Mouse (Mus musculus) cerebellum, postnatal 36 days (tissue): Measurements from ENCODE around the gene Capn9.

Experiments
- DNase-seq, 2 experiments: peaks; one replicate each; pipeline ENCODE4 v3.0.0; 2021 to 2022; ENCODE audit warnings: mixed read lengths in 2 of 2

Capn9 gene

DNA sequence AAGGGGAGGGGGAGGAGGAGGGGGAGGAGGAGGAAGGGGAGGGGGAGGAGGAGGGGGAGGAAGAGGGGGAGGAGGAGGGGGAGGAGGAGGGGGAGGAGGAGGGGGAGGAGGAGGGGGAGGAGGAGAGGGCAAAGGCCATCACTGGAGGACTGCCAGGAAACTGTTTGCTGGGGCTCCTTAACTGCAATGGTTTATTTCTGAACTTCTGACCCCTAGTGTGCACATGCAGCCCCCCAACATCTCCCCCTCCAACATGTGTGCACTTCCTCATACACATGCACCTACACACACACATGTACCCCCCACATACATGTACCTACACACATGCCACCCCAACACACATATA is 3.5 kb upstream of the Capn9 start:
- no peak for DNase-seq

- DNase-seq = peak; percentile 93 to 96
These were observed 2.2 kb upstream of the Capn9 start for GRCm38 (mm10) chr8:124573552-124574340.

DNA sequence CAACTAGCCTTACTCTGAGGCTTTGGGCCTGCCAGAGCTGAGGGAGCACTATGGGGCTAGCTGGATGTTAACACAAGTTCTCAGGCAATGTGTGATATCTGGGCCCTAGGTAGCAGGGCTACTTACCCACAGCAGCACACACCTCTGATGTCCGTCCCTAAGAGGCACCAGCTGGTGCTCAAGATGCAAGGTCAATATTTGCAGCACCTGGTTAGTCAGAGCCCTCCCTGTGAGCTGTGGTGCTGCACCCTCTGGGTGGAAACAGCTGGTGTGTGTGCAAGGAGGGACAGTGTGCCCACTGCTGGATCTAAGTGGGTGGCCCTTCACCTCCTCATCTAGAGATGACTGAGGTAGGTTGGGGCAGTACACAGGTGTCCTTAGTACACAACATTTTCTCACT is 840 bp downstream of the Capn9 start:
- DNase-seq = no peak

DNA sequence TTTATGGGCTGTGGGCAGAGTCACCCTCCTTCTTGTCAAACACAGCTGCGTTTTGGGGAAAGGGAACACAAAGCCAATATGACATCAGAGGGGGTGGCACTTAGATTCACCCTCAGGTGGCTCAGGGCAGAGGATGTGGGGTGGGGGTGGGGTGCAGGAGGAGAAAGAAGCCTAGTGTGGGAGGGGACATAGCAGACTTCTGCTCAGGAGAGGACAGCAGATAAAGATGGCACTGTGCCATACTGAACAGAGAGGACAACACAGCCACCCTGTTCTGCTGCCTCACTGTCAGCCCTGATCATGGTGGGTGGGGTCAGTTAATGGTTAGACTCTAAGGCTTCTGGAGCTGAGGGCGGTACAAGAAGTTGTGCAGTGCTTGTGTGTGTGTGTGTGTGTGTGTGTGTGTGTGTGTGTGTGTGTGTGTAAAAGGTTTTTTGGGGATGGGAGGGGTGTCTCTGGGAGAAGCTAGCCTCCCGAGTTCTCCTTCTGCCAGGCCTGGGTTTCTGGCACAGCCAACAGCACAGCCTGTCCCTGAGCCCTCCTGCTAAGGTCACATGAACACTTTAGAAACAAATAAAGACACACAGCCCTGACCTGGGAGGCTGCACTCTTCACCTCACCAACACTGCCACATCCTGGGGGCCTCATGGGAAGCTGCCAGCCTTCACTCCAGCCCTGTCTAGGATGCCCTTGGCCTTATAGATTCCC is 10.0 kb downstream of the Capn9 start:
- DNase-seq = peak; percentile 52 to 57

DNA sequence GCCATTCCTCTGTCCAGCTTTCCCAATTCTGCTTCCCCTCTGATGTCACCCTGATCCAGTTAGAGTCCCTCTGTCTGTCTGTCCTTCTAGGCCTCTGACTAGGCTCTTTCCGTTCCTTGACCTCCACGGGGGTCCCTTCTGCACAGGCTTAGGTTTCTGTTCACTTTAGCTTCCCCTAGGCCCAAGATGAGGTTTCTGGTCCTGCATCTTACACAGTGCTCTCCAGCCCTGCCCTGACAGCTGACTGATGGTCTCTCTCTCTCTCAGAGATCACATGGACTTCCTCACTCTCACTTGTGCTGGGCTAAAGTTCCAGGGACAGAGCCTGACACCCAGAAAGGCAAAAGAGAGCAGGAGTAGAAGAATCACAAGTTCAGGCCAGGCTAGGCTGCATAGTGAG is 10.6 kb downstream of the Capn9 start:
- DNase-seq = peak in 1 of 2 experiments; percentile 1

- DNase-seq = peak in 1 of 2 experiments; percentile 0
These were observed 13.5 kb downstream of the Capn9 start for GRCm38 (mm10) chr8:124589393-124589792.

DNA sequence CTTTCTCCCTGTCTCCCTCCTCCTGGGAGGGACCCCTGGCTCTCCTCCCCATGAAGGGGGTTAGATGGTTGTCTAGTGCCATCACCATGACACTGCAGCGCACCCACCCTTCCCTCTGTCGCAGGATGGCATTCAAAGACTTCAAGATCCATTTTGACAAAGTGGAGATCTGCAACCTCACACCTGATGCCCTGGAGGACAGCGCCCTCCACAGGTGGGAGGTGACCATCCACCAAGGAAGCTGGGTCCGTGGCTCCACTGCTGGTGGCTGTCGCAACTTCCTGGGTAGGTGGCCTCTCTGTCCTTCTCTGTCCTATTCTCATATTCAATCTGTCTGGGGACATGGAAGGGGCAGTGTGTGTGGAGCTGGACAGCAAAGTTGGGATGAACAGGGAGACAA is 28.2 kb downstream of the Capn9 start:
- DNase-seq = no peak

DNA sequence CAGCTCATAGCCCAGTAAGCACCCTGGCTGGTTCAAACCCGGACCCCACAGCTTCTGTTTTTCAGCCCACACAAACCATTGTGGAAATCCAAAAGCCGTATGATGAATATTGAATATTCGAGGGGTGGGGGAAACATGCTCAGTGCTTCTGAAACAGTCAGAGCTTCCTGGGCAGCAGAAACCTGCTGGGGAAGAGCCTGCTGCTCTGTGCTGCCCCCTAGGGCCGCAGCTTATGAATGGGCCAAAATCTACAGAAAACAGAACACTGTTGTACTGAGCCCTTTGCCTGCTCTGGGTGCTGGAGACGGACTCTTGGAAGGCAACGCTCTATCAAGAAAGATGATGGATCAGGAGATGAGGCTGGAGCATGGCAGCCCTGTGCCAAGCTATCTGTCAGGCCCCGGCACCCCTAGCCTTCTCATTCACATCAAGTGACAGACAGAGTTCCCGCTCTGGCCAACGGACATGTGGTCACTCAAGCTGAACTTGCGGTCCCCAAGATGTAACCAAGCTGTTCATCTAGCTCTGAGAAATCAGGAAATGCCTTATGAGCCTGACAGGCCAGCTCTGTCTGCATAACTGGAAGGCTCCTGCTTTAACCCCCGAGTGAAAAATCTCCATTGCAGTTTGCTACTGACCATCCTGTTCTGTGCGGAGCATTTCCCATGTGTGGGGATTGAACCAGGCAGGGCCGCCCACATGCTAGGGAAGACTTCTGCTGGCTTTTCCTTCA is 32.5 kb downstream of the Capn9 start:
- peak; percentile 38 to 44 for DNase-seq

GRCm38 (mm10) chr8:124608972-124609353 is 33.1 kb downstream of the Capn9 start:
- peak in 1 of 2 experiments; percentile 40 for DNase-seq

DNA sequence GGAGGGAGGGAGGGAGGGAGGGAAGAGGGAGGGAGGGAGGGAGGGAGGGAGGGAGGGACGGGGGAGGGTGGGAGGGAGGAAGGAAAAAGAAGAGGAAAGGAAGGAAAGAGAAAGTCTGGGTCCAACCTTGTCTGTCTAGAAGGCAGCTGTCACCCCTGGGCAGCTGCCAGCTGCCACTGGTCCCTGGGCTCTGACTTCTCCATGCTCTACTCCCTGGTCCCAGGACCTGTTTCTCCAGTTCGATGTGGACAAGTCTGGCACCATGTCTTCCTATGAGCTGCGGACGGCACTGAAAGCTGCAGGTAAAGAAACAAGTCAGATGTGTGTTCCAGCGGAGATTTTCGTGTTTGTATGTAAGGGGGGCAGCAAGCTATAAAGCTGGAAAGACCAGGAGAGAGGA is 38.4 kb downstream of the Capn9 start:
- no peak for DNase-seq

GRCm38 (mm10) chr8:124617266-124617869 is 41.5 kb downstream of the Capn9 start:
- peak; percentile 87 to 91 for DNase-seq

DNA sequence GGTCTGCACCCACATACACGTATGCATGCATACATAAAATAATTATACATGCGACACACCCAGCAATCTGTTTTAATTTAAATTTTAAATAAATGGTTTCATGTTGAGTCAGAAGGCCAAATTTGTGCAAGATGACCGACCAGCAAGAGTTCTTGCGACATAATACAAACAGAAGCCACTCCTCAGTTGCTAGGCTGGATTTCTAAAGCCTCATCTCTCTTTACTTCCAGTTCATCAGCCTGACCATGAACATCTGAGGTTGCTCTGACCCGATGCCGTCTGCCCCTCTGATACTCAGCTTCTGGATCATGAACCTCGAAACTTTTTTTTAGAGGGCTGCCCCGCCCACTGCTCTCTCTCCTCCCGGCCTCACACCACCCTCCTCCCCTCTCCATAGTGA is 42.3 kb downstream of the Capn9 start:
- DNase-seq = no peak

DNA sequence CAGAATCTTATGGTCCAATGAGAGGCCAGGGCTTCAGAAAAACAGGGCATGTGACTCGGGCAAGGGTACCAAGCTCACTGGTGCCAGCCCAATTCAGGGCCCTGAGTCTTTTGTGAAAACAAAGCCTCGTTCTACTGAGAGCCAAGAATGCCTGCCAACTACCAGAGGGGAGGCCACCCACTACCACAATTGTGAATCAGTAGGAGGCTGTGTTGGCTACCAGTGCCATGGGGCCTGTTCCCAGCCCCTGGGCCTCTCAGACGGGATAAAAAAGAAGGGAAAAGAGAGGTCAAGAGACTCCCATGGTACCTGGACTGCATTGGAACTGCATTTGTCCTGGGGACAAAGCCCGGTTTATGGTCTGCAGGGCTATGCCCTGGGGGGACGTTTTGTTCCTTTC is 45.3 kb downstream of the Capn9 start:
- no peak for DNase-seq

DNA sequence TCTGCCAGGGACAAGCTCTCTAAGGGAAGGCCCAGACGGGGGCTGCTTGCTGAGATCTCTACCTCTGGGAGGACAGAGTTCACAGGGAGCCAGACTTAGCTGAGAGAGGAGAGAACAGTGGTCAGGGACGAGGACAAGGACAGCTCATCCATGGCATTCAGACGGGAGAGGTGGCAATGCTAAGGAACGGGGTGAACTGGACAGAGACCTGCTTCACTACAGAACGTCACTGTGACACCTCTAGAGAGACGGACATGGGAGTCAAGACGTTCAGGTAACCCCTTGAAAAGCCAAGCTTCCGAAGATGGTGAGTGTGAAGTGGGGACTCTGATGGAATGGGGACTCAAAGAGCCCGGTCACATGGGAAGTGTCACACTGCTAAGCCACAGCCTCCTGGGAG is 50.3 kb downstream of the Capn9 start:
- no peak for DNase-seq

GRCm38 (mm10) chr8:124630489-124630888 is 54.6 kb downstream of the Capn9 start:
- DNase-seq = no peak

- no peak for DNase-seq
These were observed 55.0 kb downstream of the Capn9 start for GRCm38 (mm10) chr8:124630891-124631290.

DNA sequence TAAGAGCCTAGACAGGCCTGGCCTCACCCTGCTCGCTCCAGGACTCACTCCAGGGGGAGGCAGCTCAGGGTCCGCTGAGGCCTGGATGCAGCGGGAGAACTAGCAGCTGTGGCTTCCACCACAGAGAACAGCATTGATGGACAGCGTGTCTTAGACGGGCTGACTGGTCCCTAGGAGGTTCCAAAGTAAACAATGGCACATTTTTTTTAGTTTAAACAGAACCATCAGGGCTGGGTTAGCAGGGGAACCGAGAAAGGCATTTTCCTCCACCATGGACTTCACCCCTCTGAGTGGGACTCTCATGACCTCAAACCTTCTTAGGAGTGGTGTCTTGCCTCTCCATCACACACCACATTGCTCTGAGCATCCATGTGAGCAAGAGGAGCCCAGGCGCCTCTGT is 56.1 kb downstream of the Capn9 start:
- DNase-seq = no peak

DNA sequence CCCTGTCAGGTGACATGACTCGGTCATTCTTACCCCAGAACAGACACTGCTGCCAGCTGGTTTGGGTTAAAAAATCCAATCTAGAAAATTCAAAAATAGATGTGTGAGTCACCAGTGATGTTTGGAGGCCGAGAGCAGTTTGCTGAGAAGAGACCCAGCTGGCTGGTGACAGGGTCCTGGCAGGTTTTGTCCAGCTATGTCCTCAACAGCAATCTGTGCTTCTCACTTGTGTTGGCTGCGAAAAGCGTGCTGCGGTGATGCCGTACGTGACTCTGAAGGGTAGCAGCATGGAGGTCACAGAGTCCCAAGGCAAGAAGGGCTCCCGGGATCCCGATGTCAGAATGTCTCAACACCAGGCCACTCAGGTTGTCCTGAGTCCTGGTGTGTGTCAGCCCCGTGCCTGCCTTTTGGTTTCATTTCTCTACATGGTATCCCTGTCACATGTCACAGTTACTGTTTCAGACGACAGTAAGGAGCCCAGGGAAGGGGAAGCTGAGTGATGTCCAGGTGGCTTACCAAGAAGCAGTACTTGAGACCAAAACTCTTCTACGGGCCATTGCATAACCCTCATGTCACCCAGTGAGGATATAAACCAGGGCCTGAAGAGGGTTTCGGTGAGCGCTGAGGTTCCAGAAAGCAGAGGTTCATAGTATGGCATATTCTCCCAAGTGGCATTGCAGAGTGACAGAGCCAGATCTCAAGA is 57.2 kb downstream of the Capn9 start:
- DNase-seq = peak; percentile 36 to 54

DNA sequence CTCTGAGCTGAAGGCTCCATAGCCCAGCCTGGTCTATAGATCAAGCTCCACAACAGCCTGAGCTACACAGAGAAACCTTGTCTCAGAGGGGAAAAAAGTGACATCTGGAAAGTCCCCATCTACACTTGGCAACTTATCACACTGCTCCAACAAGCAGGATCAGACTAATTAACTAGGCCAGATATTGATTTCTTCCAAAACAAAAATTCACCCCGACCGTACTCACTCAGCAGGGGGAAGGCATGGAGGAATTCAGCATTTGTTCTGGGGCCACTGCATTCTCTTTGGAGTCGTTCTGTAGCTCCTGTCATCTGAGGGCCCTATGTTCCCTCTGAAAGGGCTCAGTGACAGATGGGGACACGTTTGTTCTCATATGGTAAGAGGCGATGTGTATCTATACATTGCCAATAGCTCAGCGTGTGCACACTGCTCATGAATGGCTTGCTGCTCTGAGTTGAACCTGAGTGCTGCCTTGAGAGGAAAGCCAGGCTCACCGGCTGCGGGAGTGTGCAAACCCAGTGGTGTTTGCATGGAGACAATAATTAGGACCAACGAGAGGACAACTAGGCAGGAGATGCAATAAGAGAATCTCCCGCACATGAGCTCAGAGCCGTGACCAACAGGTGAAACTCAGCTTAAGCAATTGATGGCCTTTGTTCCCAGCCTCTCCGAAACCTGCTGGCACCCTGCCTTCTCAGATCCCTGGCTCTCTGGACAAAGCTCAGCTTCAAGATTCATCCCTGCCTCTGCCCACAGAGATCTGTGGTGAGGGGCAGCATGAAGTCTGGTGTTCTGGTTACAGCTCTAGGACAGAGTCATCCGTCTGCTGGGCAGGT is 58.7 kb downstream of the Capn9 start:
- no peak for DNase-seq

- DNase-seq = no peak
These were observed 59.3 kb downstream of the Capn9 start for GRCm38 (mm10) chr8:124635247-124635502.

DNA sequence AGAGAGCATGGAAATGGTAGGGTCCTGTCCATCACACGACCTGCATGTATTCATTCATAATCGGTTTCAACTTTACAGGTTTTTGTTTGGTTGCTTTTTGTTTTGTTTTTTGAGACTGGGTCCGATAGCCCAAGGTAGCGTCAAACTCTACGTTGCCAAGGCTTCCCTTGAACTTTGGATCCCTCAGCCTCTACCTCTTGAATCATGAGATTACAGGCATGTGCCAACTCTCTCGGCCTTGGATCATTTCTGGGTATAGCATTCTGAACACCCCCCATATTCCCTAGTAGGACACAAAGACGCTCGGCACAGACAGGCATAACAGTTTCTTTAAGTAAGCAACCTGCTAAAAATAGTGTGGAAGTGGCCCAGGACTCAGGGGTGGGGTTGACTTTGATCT is 65.7 kb downstream of the Capn9 start:
- DNase-seq = no peak
